Mouse (Mus musculus) frontal cortex, adult (tissue): ENCODE measurements at regions not wholly inside any gene's neighbourhood (a gene's known extent, or its start where the extent isn't known, plus 50 kb on each side); places are given as distances from the start of the nearest gene placed in this dataset.

ENCODE experiments used
- ATAC-seq: cut with Nextera tagmentation; 2 replicates; pipeline ENCODE4 v1.9.2; 2017; ENCODE audit warnings: mild to moderate bottlenecking, moderate library complexity, mixed read lengths; ENCODE audit not compliant: low TSS enrichment

GRCm38 (mm10) chr2:79510485-79511094 lies 54.0 kb upstream of the Cerkl start:
- no peak; the same call in 1 of the 2 replicates for ATAC-seq

GRCm38 (mm10) chr2:79511108-79511507 lies 54.5 kb upstream of the Cerkl start:
- no peak for ATAC-seq

GRCm38 (mm10) chr2:79511676-79512323 lies 55.2 kb upstream of the Cerkl start:
- ATAC-seq: peak; percentile 78

GRCm38 (mm10) chr2:79512374-79512773 lies 55.8 kb upstream of the Cerkl start:
- ATAC-seq: no peak

DNA sequence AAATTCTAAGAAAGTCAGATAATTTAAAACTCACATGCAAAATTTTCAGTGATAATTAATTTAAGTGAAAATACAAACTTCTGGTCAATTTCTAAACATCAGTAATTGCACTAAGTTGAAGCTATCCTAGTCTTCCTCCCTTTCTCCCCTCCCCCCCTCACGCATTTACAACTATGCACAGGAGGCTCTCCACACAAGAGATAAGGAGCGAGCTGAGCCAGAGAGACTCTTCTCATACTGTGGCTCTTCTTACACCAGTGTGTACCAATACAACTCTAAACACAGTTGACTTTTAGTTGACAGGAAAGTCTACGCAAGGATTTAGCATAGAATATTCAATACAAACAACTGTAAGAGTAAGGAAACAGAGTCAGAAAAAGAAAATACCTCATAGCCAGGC lies 57.1 kb upstream of the Cerkl start:
- ATAC-seq: no peak

DNA sequence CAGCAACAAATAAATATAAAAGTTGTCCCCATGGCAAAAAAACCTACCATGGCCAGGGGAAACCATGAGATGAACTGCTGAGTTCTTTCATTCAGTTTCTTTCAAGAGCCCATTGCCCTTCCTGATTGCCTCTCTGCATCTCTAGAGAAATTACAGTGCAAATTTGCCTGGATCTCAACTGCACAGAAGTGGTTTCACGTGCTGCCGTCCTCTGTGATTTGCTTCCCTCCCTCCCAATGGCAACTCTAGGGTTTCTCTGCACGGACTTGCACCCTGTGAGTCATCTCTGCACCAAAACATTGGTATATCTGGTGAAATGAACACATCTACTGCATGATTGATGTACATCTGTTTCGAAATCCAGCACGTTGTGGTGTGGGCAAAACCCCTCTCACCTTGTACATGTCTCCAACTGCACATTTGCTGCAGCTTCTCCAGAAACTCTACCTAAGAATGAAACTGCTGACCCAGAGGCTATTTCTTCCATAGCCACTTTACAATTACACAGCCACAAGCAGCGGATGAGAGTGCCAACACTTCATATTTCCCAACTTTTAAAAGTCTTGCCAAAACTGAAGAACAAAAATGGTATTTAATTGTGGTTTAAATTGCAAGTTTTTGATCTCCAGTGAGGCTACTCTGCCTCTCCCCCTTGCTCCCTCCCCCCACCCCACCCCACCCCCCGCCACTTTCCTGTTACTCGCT lies 61.6 kb upstream of the Cerkl start:
- no peak for ATAC-seq

GRCm38 (mm10) chr2:79519799-79520449 lies 63.3 kb upstream of the Cerkl start:
- ATAC-seq: no peak

GRCm38 (mm10) chr2:79523441-79523840 lies 66.9 kb upstream of the Cerkl start:
- ATAC-seq: no peak

DNA sequence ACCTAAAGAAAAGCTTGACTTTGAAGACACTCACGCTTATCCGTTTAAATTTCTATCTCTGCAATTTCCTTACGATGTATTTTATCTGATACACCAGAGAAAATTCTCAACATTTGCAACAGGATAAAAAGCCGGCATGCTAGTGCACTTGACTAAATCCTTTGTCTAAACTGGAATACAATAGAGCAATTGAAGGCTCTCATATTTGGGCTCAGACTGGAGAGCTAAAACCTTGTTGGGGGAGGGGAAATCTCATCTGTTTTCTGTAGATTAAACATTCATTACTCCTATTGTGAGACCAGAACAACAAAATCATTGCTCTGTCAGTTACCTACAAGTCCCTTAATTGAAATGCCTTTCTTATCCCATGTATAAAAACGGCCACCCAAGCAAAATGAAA lies 70.9 kb upstream of the Cerkl start:
- ATAC-seq: 0 out of 2 replicates have a peak, but pooled peaks have one; percentile 44

DNA sequence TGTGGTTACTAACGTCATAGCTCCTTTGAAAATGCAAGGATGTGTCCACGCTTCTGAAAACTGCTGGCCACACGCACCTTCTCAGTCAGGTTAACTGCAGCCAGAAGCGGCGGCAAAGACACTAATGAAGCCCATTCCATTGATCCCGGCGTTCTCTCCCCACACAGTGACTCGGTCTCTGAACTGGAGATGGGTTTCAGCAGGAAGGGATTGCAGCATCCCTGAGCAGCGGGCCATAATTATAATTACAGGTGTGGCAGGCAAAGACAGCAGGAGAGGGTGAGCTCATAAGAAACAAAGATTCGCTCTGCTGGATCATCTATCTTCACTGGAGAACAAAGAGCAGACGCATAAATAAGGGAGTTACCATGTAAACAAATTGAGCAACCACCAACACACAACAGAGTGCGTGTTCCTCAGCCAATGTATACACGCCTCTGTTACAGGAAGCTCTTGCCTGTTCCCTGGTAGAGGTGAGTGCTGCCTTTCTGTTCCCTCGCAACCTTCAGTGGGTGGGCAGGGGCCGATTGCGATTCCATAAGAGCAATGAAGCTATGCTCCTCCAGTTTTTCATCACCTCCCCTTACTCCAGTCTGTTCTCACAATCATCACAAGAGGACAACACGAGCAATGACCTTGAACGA lies 71.9 kb upstream of the Cerkl start:
- ATAC-seq: no peak

DNA sequence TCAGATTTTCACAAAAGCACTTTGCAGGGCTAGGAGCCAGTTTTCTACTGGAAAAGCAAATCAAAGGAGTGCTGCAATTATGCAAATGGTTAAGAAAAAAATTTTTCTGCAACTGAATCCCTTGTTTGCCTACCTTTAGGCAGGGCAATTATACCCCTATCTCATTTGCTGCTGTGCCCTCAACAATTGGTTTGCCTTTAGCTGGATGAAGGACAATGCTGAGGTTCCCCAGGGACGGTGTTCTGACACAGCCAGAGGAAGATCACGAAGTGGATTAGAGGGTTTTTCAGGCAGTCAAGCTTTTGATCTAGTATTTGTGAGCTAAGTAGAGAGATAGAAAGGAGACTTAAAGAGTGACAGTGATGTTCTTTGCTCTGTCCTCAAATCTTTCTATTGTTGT lies 72.6 kb upstream of the Cerkl start:
- no peak for ATAC-seq

- ATAC-seq: no peak
These were observed 76.1 kb upstream of the Cerkl start for GRCm38 (mm10) chr2:79532610-79533160.

GRCm38 (mm10) chr2:79537126-79537875 lies 80.7 kb upstream of the Cerkl start:
- no peak for ATAC-seq

- ATAC-seq: no peak
These were observed 83.8 kb upstream of the Cerkl start for GRCm38 (mm10) chr2:79540384-79540783.

DNA sequence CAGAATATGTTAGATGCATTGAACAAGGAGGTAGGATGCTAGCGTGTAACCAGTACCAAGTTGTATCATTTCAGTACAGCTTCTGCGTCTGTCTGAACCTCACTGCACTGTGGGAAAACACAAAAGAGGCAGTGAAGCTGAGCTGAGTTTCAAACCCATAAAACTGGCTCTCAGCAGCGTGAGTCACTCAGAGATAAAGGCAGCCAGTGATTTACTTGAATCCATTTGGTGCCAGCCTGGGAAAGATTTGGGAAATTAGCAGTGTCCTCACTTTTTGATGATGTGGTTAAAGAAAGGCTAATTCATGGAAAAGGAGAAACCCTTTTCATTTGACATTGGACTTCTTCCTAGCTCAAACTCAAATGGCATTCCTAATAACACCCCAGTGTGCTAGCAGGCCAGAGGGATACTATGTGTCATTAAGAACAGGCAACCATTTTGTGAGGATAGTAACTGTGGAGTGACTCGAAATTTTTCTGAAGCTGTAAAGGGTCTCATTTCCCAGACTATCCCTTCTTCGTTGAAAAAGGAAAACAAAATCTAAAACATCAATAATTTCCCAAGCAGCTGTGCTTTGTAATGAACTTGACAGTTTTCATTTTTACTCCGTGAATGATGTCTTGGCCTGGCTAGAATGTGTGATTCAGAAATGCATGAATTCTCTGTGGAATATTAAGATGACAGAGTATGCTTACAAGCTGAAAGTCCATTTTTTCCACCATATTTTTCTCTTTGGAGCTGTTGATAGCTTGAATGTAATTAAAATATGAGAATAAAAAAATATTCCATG lies 85.8 kb upstream of the Cerkl start:
- ATAC-seq: no peak

GRCm38 (mm10) chr2:79543456-79543855 lies 86.9 kb upstream of the Cerkl start:
- no peak for ATAC-seq

DNA sequence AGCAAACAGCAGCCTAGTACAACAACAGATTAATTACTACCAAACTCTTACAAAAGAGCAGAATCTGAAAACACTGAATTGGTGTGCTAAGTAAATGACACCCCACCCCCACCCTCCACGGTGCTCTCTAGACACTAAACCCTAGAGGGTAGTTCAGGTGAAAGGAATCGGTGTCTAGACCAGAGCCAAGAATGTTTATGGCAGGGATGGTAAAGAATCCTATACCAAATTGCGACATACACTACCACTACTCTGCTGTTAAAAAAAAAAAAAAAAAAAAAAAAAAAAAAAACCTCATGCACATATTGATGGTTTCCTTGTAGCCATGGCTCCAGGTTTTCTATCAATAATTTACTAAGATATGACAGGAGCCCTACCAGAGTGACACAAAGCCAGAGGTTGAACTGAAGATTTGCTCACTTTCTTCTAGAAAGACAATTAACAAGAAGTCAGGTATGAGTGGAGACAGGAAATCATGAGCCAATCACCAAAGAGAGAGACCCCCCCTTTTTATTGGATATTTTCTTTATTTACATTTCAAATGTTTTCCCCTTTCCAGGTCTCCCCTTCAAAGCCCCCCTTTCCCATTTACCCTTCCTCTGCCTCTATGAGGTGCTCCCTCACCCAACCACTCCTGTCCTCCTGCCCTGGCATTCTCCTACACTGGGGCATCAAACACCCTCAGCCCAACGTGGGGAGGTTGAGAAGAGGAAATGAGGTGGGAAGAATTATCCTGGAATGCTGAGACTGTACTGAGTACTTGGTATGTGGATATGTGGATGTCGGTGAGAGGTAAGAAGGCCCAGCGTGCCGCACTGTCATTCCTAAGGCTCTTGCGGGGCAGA lies 87.6 kb upstream of the Cerkl start:
- ATAC-seq: no peak

DNA sequence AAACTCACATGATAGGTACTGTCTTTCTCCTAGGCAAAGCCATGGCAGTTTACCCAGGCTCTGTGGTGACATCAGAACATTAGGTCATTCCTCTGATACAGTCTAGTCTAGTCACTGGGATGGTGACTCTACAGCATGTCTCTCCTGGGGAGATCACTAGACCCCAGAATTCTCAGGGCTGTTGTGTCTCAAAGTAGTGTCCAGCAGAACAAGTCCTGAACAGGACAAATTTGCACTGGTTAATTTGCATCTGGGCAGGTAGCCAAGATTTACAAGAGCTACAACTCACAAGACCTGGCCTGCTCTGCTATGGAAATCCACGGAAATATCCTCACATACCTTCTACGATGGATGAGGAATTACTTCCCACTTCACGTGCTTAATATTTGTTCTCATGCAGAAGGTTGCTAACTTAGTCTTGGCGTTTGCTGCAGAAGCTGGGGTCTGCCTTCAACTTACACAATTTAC lies 88.2 kb upstream of the Cerkl start:
- ATAC-seq: no peak

DNA sequence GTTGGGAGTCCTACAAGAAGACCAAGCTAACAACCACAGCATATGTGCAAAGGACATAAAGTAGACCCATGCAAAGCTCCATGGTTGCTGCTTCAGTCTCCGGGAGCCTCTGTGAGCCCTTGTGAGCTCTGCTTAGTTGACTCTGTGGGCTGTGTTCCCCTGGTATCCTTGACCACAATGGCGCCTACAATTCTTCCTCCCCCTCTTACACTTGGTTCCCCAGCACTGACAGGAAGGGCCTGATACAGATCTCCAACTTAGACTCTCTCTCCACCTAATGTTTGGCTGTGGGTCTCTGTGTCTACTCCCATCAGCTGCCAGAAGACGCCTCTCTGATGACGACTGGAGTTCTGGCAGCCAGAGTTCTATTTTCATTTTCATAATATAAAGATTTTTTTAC lies 88.9 kb upstream of the Itprid2 start:
- no peak for ATAC-seq
